Mouse (Mus musculus) stomach, embryonic 16.5 days (tissue): ENCODE results near the gene Prkag1. TPM values are rescaled to one million over a fixed set of nuclear protein-coding genes. Genes with fewer than 3 reads are reported as not detected.

Experiments used
- ATAC-seq: fragments of 200-750 bp; cut with Nextera tagmentation; 2 replicates; pipeline ENCODE4 v1.8.0; 2017; ENCODE audit warnings: moderate number of reproducible peaks, moderate TSS enrichment; ENCODE audit not compliant: insufficient read depth, low FRiP score
- H3K27ac ChIP-seq: fragments of 300-500 bp; sonication (generic); 2 replicates; pipeline ENCODE4 v1.5.1; 2014; ENCODE audit warnings: low read length
- H3K27me3 ChIP-seq: fragments of 300-500 bp; sonication (generic); 2 replicates; pipeline ENCODE4 v1.6.1; 2014; ENCODE audit warnings: low read length, control low read depth, mixed read lengths; ENCODE audit not compliant: control insufficient read depth, insufficient read depth
- H3K36me3 ChIP-seq: fragments of 300-500 bp; sonication (generic); 2 replicates; pipeline ENCODE4 v1.6.1; 2014; ENCODE audit warnings: low read length; ENCODE audit not compliant: control insufficient read depth, insufficient read depth
- H3K4me1 ChIP-seq: fragments of 300-500 bp; sonication (generic); 2 replicates; pipeline ENCODE4 v1.6.1; 2014; ENCODE audit warnings: low read length, control low read depth, mixed read lengths; ENCODE audit not compliant: control insufficient read depth, insufficient read depth
- H3K4me2 ChIP-seq: fragments of 300-500 bp; sonication (generic); 2 replicates; pipeline ENCODE4 v1.6.1; 2014; ENCODE audit warnings: low read depth, low read length, mixed read lengths
- H3K4me3 ChIP-seq: fragments of 300-500 bp; sonication (generic); replicated peaks from 2 replicates; pipeline ENCODE4 v1.5.1; 2014; ENCODE audit warnings: mild to moderate bottlenecking, low read length
- H3K9ac ChIP-seq: fragments of 300-500 bp; sonication (generic); 2 replicates; pipeline ENCODE4 v1.6.1; 2014; ENCODE audit warnings: low read length
- H3K9me3 ChIP-seq: fragments of 300-500 bp; sonication (generic); replicated peaks from 2 replicates; pipeline ENCODE4 v1.6.1; 2016; ENCODE audit warnings: low read length, control low read depth; ENCODE audit not compliant: control insufficient read depth
- WGBS: fragments of 180-500 bp; shearing (Covaris S2); extraction: QIAGEN DNeasy Blood & Tissue Kit; methylation state at CpG from one replicate; pipeline ENCODE4 v1.1.7; 2014; 5-methylcytosine and 5-hydroxymethylcytosine counted together
- polyA plus RNA-seq: library from polyadenylated mRNA; unstranded; fragments of >200 nt; fragmentation: Nextera tagmentation; extraction: Ambion mirVana; gene quantifications from 2 replicates; pipeline ENCODE4 v1.2.1, GENCODE M21; 2015

Gene Prkag1
- polyA plus RNA-seq, 1 experiment from 2014 or later, result 86.4 TPM

GRCm38 (mm10) chr15:98791221-98791620 lies 40.1 kb downstream of the Prkag1 start:
- Histone ChIP-seq H3K9me3 (no peaks in the 10 kb centered on the region), H3K4me2 (peak overlapping the region; percentile 30; the same call in 1 of the 2 replicates), H3K9ac (no peak overlapping the region), H3K4me1 (peaks cover 18% of the 10 kb centered on the region; the same call in 1 of the 2 replicates), H3K27me3 (peaks cover 87% of the 10 kb centered on the region), H3K4me3 (peak overlapping the region; percentile 25), H3K27ac (no peak overlapping the region), H3K36me3 (no peaks in the 10 kb centered on the region)
- 2% methylated on average over 12 of the region's 12 CpGs for WGBS
- no peak for ATAC-seq

GRCm38 (mm10) chr15:98790761-98791160 lies 40.6 kb downstream of the Prkag1 start:
- Histone ChIP-seq H3K9me3 (peaks cover 3% of the 10 kb centered on the region; the same call in 1 of the 2 replicates), H3K9ac (no peak overlapping the region; the same call in 1 of the 2 replicates), H3K4me2 (peak overlapping the region; percentile 30; the same call in 1 of the 2 replicates), H3K27ac (no peak overlapping the region), H3K4me1 (peaks cover 18% of the 10 kb centered on the region; the same call in 1 of the 2 replicates), H3K27me3 (peaks cover 83% of the 10 kb centered on the region), H3K36me3 (no peaks in the 10 kb centered on the region), H3K4me3 (peak overlapping the region; percentile 25)
- under 1% methylated on average over 23 of the region's 23 CpGs for WGBS
- ATAC-seq, result no peak

- no peaks in the 10 kb centered on the region for H3K36me3 ChIP-seq
- 4% methylated on average over 51 of the region's 51 CpGs for WGBS
- no peak for ATAC-seq
- peaks cover 18% of the 10 kb centered on the region; the same call in 1 of the 2 replicates for H3K4me1 ChIP-seq
- H3K9ac ChIP-seq, result no peak within 1 kb of the TSS; the same call in none of the 2 replicates
- H3K4me3 ChIP-seq, result peak within 1 kb of the TSS; percentile 25
- peaks cover 6% of the 10 kb centered on the region for H3K9me3 ChIP-seq
- H3K27ac ChIP-seq, result no peak within 1 kb of the TSS
- H3K27me3 ChIP-seq, result peaks cover 74% of the 10 kb centered on the region
- peak within 1 kb of the TSS; percentile 30 for H3K4me2 ChIP-seq
Observed at GRCm38 (mm10) chr15:98789661-98790535, 41.4 kb downstream of the Prkag1 start, which contains the start of gene Wnt1. Gene Wnt1, plus strand, starts transcription at chr15:98789857.

DNA sequence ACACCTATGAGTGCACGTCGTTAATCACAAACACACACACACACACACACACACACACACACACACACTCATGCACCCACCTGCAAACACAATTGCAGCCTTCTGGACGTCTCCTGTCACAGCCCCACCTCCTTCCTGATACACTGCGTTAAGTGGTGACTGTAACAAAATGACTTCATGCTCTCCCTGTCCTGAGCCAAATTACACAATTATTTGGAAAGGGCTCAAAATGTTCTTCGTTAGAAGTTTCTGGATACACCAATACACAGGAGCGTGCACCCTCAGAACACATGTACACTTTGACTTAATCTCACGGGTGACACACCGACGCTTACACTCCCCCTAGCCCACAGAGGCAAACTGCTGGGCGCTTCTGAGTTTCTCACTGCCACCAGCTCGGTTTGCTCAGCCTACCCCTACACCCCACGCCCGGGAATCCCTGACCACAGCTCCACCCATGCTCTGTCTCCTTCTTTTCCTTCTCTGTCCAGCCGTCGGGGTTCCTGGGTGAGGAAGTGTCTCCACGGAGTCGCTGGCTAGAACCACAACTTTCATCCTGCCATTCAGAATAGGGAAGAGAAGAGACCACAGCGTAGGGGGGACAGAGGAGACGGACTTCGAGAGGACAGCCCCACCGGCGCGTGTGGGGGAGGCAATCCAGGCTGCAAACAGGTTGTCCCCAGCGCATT lies 42.2 kb downstream of the Prkag1 start:
- Histone ChIP-seq H3K27ac (no peak overlapping the region), H3K36me3 (no peaks in the 10 kb centered on the region), H3K4me2 (peak overlapping the region; percentile 25; the same call in 1 of the 2 replicates), H3K27me3 (peaks cover 66% of the 10 kb centered on the region), H3K4me3 (peak overlapping the region; percentile 5; the same call in 1 of the 2 replicates), H3K4me1 (peaks cover 18% of the 10 kb centered on the region; the same call in 1 of the 2 replicates), H3K9ac (no peak overlapping the region), H3K9me3 (peaks cover 6% of the 10 kb centered on the region)
- 10% methylated on average over 24 of the region's 24 CpGs for WGBS
- ATAC-seq, result no peak

DNA sequence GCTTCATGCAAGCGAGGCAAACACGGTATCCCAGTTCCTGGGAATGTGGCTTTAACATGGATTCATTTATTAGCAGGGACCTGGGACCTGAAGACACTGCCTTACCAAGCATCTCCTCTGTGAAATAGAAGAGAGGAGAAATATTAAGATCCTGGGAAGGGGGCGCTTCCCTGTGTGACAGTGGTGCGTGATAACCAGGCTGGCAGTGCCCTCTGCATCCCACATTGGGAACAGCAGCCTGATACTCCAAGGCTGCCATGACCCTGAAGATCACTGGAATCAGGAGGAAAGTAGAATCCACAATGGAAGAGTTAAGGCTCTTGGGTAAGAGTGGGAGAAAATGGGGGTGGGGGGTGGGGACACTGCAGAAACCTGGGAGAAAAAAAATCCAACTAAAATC lies 43.4 kb downstream of the Prkag1 start:
- no peak for ATAC-seq
- H3K36me3 ChIP-seq, result no peaks in the 10 kb centered on the region
- WGBS, result 38% methylated on average over 4 of the region's 4 CpGs
- H3K27ac ChIP-seq, result no peak overlapping the region
- no peak overlapping the region for H3K4me3 ChIP-seq
- H3K9me3 ChIP-seq, result peaks cover 6% of the 10 kb centered on the region
- peaks cover 13% of the 10 kb centered on the region; the same call in 1 of the 2 replicates for H3K4me1 ChIP-seq
- H3K4me2 ChIP-seq, result no peak overlapping the region
- H3K27me3 ChIP-seq, result peaks cover 55% of the 10 kb centered on the region
- no peak overlapping the region for H3K9ac ChIP-seq

- no peak overlapping the region for H3K27ac ChIP-seq
- peaks cover 6% of the 10 kb centered on the region for H3K9me3 ChIP-seq
- no peak overlapping the region for H3K9ac ChIP-seq
- no peaks in the 10 kb centered on the region for H3K36me3 ChIP-seq
- H3K4me1 ChIP-seq, result 0 out of 2 replicates have a peak, but pooled peaks cover 2% of the 10 kb centered on the region
- no peak overlapping the region for H3K4me2 ChIP-seq
- H3K4me3 ChIP-seq, result no peak overlapping the region
- no peak for ATAC-seq
- WGBS, result 38% methylated on average over 7 of the region's 7 CpGs
- peaks cover 44% of the 10 kb centered on the region for H3K27me3 ChIP-seq
Observed at GRCm38 (mm10) chr15:98785744-98786143, 45.6 kb downstream of the Prkag1 start.

DNA sequence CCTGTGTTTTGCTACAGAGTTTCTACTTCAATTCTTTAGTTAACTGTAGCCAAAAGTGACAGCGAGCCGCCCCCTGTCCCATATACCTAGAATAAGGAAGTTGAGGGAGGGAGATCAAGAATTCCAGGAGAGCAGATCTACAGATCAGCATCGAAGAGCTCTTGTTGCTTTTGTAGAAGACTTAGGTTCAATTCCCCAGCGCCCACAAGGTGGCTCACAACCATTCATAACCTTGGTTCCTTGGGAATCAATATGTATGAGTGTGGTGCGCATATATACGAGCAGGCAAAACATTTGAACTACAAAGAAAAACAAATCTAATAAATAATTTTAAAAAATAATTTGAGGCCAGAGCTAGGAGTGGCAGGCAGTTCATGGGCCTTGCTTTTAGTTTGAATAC lies 50.2 kb downstream of the Prkag1 start:
- peaks cover 24% of the 10 kb centered on the region for H3K4me1 ChIP-seq
- no peak for ATAC-seq
- H3K4me2 ChIP-seq, result no peak overlapping the region
- no peak overlapping the region for H3K9ac ChIP-seq
- peaks cover 6% of the 10 kb centered on the region for H3K9me3 ChIP-seq
- H3K4me3 ChIP-seq, result no peak overlapping the region
- peaks cover 56% of the 10 kb centered on the region for H3K27me3 ChIP-seq
- no peak overlapping the region for H3K27ac ChIP-seq
- WGBS, result 34% methylated on average over 6 of the region's 6 CpGs
- H3K36me3 ChIP-seq, result no peaks in the 10 kb centered on the region

DNA sequence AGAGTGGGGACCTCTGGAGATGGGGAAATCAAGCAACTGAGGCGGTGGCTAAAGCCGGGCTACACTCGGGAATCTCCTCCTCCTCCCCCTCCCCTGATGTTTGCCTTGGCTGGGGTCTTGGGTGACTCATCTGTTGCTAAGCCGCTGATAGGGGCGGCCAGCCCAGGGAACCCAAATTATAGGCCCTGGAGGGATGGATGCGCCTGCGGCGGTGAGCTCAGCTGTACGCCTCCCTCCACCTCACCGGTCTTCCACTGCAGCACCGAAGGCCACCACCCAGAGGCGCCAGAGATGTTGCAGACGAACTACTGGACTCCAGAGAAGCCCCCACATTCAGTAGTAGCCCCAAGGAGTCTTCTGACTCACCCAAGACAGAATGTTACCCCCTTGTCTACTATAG lies 50.7 kb downstream of the Prkag1 start:
- no peak overlapping the region for H3K9ac ChIP-seq
- peaks cover 62% of the 10 kb centered on the region for H3K27me3 ChIP-seq
- H3K4me3 ChIP-seq, result no peak overlapping the region
- 4% methylated on average over 13 of the region's 13 CpGs for WGBS
- H3K9me3 ChIP-seq, result peaks cover 2% of the 10 kb centered on the region
- ATAC-seq, result peak; percentile 27; the same call in 1 of the 2 replicates
- no peaks in the 10 kb centered on the region for H3K36me3 ChIP-seq
- H3K4me1 ChIP-seq, result peaks cover 29% of the 10 kb centered on the region
- H3K27ac ChIP-seq, result no peak overlapping the region
- no peak overlapping the region for H3K4me2 ChIP-seq

GRCm38 (mm10) chr15:98780075-98780474 lies 51.2 kb downstream of the Prkag1 start:
- Histone ChIP-seq H3K9ac (no peak overlapping the region), H3K4me2 (no peak overlapping the region), H3K27me3 (peaks cover 67% of the 10 kb centered on the region), H3K4me1 (peaks cover 29% of the 10 kb centered on the region), H3K4me3 (no peak overlapping the region), H3K9me3 (no peaks in the 10 kb centered on the region), H3K27ac (no peak overlapping the region), H3K36me3 (no peaks in the 10 kb centered on the region)
- no peak for ATAC-seq
- WGBS, result 6% methylated on average over 8 of the region's 8 CpGs
